Mouse (Mus musculus) stomach, postnatal 0 days (tissue): ENCODE measurements around the gene Ryk. TPM values are rescaled to one million over a fixed set of nuclear protein-coding genes. Genes with fewer than 3 reads are reported as not detected.

Source experiments
- ATAC-seq: fragments of 200-750 bp; cut with Nextera tagmentation; 2 replicates; pipeline ENCODE4 v1.8.0; 2017; ENCODE audit not compliant: low FRiP score, low TSS enrichment
- DNase-seq: peaks from one replicate; pipeline ENCODE4 v3.0.0-alpha.2; 2016; ENCODE audit warnings: low spot score
- H3K27ac ChIP-seq: fragments of 300-500 bp; sonication (generic); replicated peaks from 2 replicates; pipeline ENCODE4 v1.5.1; 2014; ENCODE audit warnings: mild to moderate bottlenecking, control low read depth
- H3K27me3 ChIP-seq: fragments of 300-500 bp; sonication (generic); 2 replicates; pipeline ENCODE4 v1.6.1; 2014; ENCODE audit warnings: low read length; ENCODE audit not compliant: control insufficient read depth, insufficient read depth
- H3K36me3 ChIP-seq: fragments of 300-500 bp; sonication (generic); 2 replicates; pipeline ENCODE4 v1.6.1; 2014; ENCODE audit warnings: low read length, mixed read lengths; ENCODE audit not compliant: control insufficient read depth, insufficient read depth
- H3K4me1 ChIP-seq: fragments of 300-500 bp; sonication (generic); replicated peaks from 2 replicates; pipeline ENCODE4 v1.6.1; 2014; ENCODE audit warnings: antibody characterized with exemption; ENCODE audit not compliant: control insufficient read depth, insufficient read depth
- H3K4me2 ChIP-seq: fragments of 300-500 bp; sonication (generic); replicated peaks from 2 replicates; pipeline ENCODE4 v1.6.1; 2014; ENCODE audit warnings: low read depth, mild to moderate bottlenecking, control low read depth, moderate library complexity
- H3K4me3 ChIP-seq: fragments of 300-500 bp; sonication (generic); 2 replicates; pipeline ENCODE4 v1.5.1; 2014; ENCODE audit warnings: low read depth, low read length, control low read depth
- H3K9ac ChIP-seq: fragments of 300-500 bp; sonication (generic); 2 replicates; pipeline ENCODE4 v1.6.1; 2014; ENCODE audit warnings: mild to moderate bottlenecking, low read length, control low read depth, mixed read lengths
- H3K9me3 ChIP-seq: fragments of 300-500 bp; sonication (generic); 2 replicates; pipeline ENCODE4 v1.6.1; 2016; ENCODE audit warnings: low read length; ENCODE audit not compliant: control insufficient read depth
- CTCF ChIP-seq: IDR thresholded peaks from 2 replicates; pipeline ENCODE4 v1.5.1; 2016; ENCODE audit warnings: antibody characterized with exemption, low read depth, mild to moderate bottlenecking, moderate library complexity
- EP300 ChIP-seq: optimal IDR thresholded peaks from 2 replicates; pipeline ENCODE3; 2016; ENCODE audit warnings: antibody characterized with exemption
- WGBS: fragments of 180-500 bp; shearing (Covaris S2); extraction: QIAGEN DNeasy Blood & Tissue Kit; methylation state at CpG from one replicate; pipeline ENCODE4 v1.1.7; 2014; 5-methylcytosine and 5-hydroxymethylcytosine counted together
- polyA plus RNA-seq: library from polyadenylated mRNA; unstranded; fragments of >200 nt; fragmentation: Nextera tagmentation; extraction: Ambion mirVana; gene quantifications from 2 replicates; pipeline ENCODE4 v1.2.1, GENCODE M21; 2015

Gene Ryk
- polyA plus RNA-seq, 1 experiment from 2014 or later, result 16.8 TPM

DNA sequence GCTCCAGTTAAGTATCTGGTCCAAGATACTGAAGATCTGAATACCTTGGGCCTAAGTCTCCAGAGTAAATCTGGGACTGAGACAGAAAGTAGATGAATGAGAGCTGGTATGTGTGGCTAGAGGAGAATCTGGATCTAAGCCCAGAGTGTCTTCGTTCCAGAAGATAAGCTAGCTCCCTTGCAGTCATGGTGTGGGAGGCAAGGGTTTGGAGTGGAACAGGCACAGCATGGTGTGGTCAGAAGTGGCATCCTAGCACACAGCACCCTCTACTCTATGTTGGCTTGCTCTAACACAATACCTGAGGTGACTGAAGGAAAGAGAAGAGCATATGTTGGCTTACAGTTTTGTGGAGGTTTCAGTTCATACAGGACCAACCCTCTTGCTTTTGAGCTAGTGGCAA is 79.9 kb downstream of the Ryk start:
- WGBS, result 33% methylated on average over 1 of the region's 1 CpGs
- Histone ChIP-seq H3K4me1 (no peaks in the 10 kb centered on the region), H3K4me3 (no peak overlapping the region), H3K36me3 (0 out of 2 replicates have a peak, but pooled peaks cover 3% of the 10 kb centered on the region), H3K27ac (no peak overlapping the region), H3K4me2 (no peak overlapping the region), H3K27me3 (no peaks in the 10 kb centered on the region), H3K9ac (no peak overlapping the region), H3K9me3 (no peaks in the 10 kb centered on the region)
- no peak for DNase-seq
- ATAC-seq, result 0 out of 2 replicates have a peak, but pooled peaks have one; percentile 38
- TF ChIP-seq EP300, result no peak
- TF ChIP-seq CTCF, result no peak

DNA sequence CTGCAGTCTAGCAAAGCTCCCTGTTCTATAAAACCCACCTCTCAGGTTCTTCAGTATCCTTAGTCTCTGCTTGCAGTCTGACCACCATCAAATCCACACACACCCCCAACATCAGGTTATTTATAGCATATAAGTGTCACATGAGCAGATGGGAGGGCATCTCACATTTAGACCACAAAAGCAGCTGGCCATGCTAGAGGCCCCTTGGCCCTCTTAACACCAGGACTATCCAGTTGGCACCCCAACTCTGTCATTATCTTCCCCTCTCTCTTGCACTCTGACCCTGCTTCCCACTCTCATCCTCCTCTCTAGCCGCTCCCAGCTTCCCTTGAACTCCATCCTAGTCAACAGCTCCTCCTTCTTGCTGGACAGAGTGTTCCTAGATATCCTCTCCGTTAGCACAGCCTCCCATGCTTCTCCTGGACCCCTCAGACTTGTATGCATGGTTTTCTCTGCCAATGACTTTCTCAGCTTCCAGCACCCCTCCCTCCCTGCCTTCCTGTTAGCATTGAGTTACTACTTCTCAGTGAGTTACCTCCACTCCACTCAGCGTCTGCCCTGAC is 80.7 kb downstream of the Ryk start:
- Histone ChIP-seq H3K4me1 (no peaks in the 10 kb centered on the region), H3K36me3 (no peaks in the 10 kb centered on the region), H3K9me3 (no peaks in the 10 kb centered on the region), H3K27ac (no peak overlapping the region), H3K4me2 (no peak overlapping the region), H3K27me3 (no peaks in the 10 kb centered on the region), H3K4me3 (no peak overlapping the region), H3K9ac (no peak overlapping the region)
- TF ChIP-seq EP300 (no peak), CTCF (no peak)
- WGBS, result 55% methylated on average over 3 of the region's 3 CpGs
- no peak for DNase-seq
- ATAC-seq, result no peak

GRCm38 (mm10) chr9:102916076-102916475 is 81.4 kb downstream of the Ryk start:
- Histone ChIP-seq H3K36me3 (no peaks in the 10 kb centered on the region), H3K27ac (no peak overlapping the region), H3K4me3 (no peak overlapping the region), H3K4me2 (no peak overlapping the region), H3K27me3 (no peaks in the 10 kb centered on the region), H3K9ac (no peak overlapping the region), H3K9me3 (no peaks in the 10 kb centered on the region), H3K4me1 (no peaks in the 10 kb centered on the region)
- 94% methylated on average over 7 of the region's 7 CpGs for WGBS
- DNase-seq (no peak), ATAC-seq (no peak)
- TF ChIP-seq EP300, result no peak
- no peak for TF ChIP-seq CTCF

- Histone ChIP-seq H3K4me2 (no peak overlapping the region), H3K4me3 (no peak overlapping the region), H3K27me3 (no peaks in the 10 kb centered on the region), H3K4me1 (no peaks in the 10 kb centered on the region), H3K36me3 (no peaks in the 10 kb centered on the region), H3K27ac (no peak overlapping the region), H3K9ac (no peak overlapping the region), H3K9me3 (no peaks in the 10 kb centered on the region)
- no peak for TF ChIP-seq EP300
- peak; percentile 46 for TF ChIP-seq CTCF
- ATAC-seq (no peak), DNase-seq (no peak)
- 84% methylated on average over 8 of the region's 8 CpGs for WGBS
These were observed 82.9 kb downstream of the Ryk start for GRCm38 (mm10) chr9:102917532-102918129.

GRCm38 (mm10) chr9:102919486-102919885 is 84.8 kb downstream of the Ryk start:
- Histone ChIP-seq H3K27me3 (no peaks in the 10 kb centered on the region), H3K27ac (no peak overlapping the region), H3K9ac (no peak overlapping the region), H3K36me3 (no peaks in the 10 kb centered on the region), H3K9me3 (no peaks in the 10 kb centered on the region), H3K4me1 (no peaks in the 10 kb centered on the region), H3K4me3 (no peak overlapping the region), H3K4me2 (no peak overlapping the region)
- DNase-seq (no peak), ATAC-seq (no peak)
- 49% methylated on average over 5 of the region's 5 CpGs for WGBS
- TF ChIP-seq EP300 (no peak), CTCF (no peak)

- 75% methylated on average over 13 of the region's 13 CpGs for WGBS
- H3K36me3 ChIP-seq, result no peaks in the 10 kb centered on the region
- no peak overlapping the region for H3K4me2 ChIP-seq
- no peaks in the 10 kb centered on the region for H3K4me1 ChIP-seq
- no peak overlapping the region for H3K4me3 ChIP-seq
- H3K27me3 ChIP-seq, result no peaks in the 10 kb centered on the region
- no peak overlapping the region for H3K27ac ChIP-seq
- DNase-seq (no peak), ATAC-seq (no peak)
- no peaks in the 10 kb centered on the region for H3K9me3 ChIP-seq
- H3K9ac ChIP-seq, result no peak overlapping the region
- TF ChIP-seq EP300 (no peak), CTCF (no peak)
These were observed 87.1 kb downstream of the Ryk start for GRCm38 (mm10) chr9:102921791-102922190.
